Mouse (Mus musculus): ENCODE measurements at regions not wholly inside any gene's neighbourhood (a gene's known extent, or its start where the extent isn't known, plus 50 kb on each side); places are given as distances from the start of the nearest gene placed in this dataset.
A peak's percentile ranks its signal among the peaks of the same experiment; 100 is the strongest.
"Not testable (repeated sequence)": the region's sequence is repeated elsewhere in the genome, so short reads cannot be mapped to it uniquely, and the experiment has no call there.

GRCm38 (mm10) chr10:22460386-22460785 is 100.0 kb downstream of the Raet1d start:
- DNase-seq (ENCODE audit: extremely low spot score in 1 of 2, low spot score in 1 of 2) = not testable (repeated sequence)

- not testable (repeated sequence) for DNase-seq (ENCODE audit: extremely low spot score in 1 of 2, low spot score in 1 of 2)
Measured at GRCm38 (mm10) chr10:22460818-22461479, 100.6 kb downstream of the Raet1d start.

GRCm38 (mm10) chr10:22461480-22462050 is 101.2 kb downstream of the Raet1d start:
- not testable (repeated sequence) for DNase-seq (ENCODE audit: extremely low spot score in 1 of 2, low spot score in 1 of 2)

- peak in 1 of 2 experiments; percentile 10 for DNase-seq (ENCODE audit: extremely low spot score in 1 of 2, low spot score in 1 of 2)
Measured at GRCm38 (mm10) chr10:22471722-22472330, 111.5 kb downstream of the Raet1d start.

GRCm38 (mm10) chr10:22479860-22480259 is 119.5 kb downstream of the Raet1d start:
- DNase-seq (ENCODE audit: extremely low spot score in 1 of 2, low spot score in 1 of 2) = peak; percentile 10 to 51

GRCm38 (mm10) chr10:22487071-22487470 is 126.7 kb downstream of the Raet1d start:
- DNase-seq (ENCODE audit: extremely low spot score in 1 of 2, low spot score in 1 of 2) = not testable (repeated sequence)

- not testable (repeated sequence) for DNase-seq (ENCODE audit: extremely low spot score in 1 of 2, low spot score in 1 of 2)
Measured at GRCm38 (mm10) chr10:22491806-22492347, 131.5 kb downstream of the Raet1d start.

- no peak for DNase-seq (ENCODE audit: extremely low spot score in 1 of 2, low spot score in 1 of 2)
Measured at GRCm38 (mm10) chr10:22495975-22496496, 135.7 kb downstream of the Raet1d start.

Measured in layer of hippocampus, postnatal 25 days (tissue).